Mouse (Mus musculus) testis, adult 2 months (tissue): ENCODE data around the gene Lhpp. TPM values are rescaled to one million over a fixed set of nuclear protein-coding genes. Genes with fewer than 3 reads are reported as not detected.

Experiments
- H3K27ac ChIP-seq: fragments of 200-500 bp; 2 replicates; pipeline ENCODE4 v1.5.1; 2012; ENCODE audit warnings: low read depth, low read length; ENCODE audit not compliant: control insufficient read depth, insufficient read depth
- H3K27me3 ChIP-seq: fragments of 200-500 bp; 2 replicates; pipeline ENCODE4 v1.6.1; 2012; ENCODE audit warnings: mild to moderate bottlenecking, low read length, moderate library complexity; ENCODE audit not compliant: control insufficient read depth, insufficient read depth
- H3K36me3 ChIP-seq: fragments of 200-500 bp; 2 replicates; pipeline ENCODE4 v1.6.1; 2012; ENCODE audit warnings: mild to moderate bottlenecking, low read length; ENCODE audit not compliant: control insufficient read depth, insufficient read depth
- H3K4me1 ChIP-seq: fragments of 200-500 bp; 2 replicates; pipeline ENCODE4 v1.6.1; 2012; ENCODE audit warnings: low read length; ENCODE audit not compliant: control insufficient read depth, insufficient read depth
- H3K4me3 ChIP-seq: fragments of 200-500 bp; 2 replicates; pipeline ENCODE4 v1.5.1; 2012; ENCODE audit warnings: low read depth, mild to moderate bottlenecking, low read length, moderate library complexity, mixed read lengths; ENCODE audit not compliant: control insufficient read depth
- CTCF ChIP-seq: fragments of 200-500 bp; IDR thresholded peaks from 2 replicates; pipeline ENCODE4 v1.5.1; 2012; ENCODE audit warnings: low read depth, mild to moderate bottlenecking, inconsistent platforms, low read length, moderate library complexity; ENCODE audit not compliant: control insufficient read depth, insufficient read depth, insufficient replicate concordance
- POLR2A ChIP-seq: fragments of 200-500 bp; IDR thresholded peaks from 2 replicates; pipeline ENCODE4 v1.6.1; 2012; ENCODE audit warnings: low read depth, mild to moderate bottlenecking, inconsistent platforms, low read length, moderate library complexity; ENCODE audit not compliant: control insufficient read depth
- polyA plus RNA-seq: library from polyadenylated mRNA; depleted of rRNA; stranded (reverse); fragments of >200 nt; gene quantifications from 2 replicates; pipeline ENCODE4 v1.2.3, GENCODE M21; 2012

Gene Lhpp
- polyA plus RNA-seq, 1 experiment = 7.3 TPM

DNA sequence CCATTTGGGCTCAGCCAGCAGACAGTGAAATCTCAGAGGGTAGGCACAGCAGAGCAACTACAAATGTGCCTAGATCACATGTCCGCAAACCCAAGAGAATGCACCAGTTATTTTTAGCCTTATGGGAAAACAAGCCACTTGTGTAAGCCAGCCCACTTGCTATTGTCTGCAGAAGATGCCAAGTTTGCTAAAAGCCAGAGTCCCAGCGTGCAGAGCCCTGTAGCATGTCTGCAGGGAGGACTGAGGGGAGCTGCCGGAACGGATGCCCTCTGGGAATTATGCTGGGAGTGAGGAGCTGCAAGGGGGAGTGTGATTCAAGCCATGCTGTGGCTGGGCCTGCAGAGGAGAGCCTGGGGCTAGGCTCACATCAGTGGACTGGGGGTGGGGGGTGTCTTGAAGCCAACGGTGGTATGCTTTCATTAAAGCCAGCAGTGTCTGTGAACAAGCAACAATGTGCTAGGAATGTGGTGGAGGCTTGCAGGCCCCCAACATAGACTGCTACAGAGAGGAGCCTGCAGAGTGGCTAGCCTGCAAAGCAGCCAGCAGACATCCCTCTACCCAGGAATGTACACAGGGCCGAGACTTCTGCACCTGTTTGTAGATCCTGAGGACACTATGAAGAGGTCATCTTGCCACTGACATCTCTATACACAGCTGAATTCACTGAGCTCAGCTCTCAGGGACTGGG is 103.9 kb downstream of the Lhpp start:
- peak overlapping the region; percentile 26; the same call in 1 of the 2 replicates for H3K27ac ChIP-seq
- TF ChIP-seq POLR2A = no peak
- no peak for TF ChIP-seq CTCF
- H3K4me3 ChIP-seq = no peak overlapping the region
- H3K4me1 ChIP-seq = peaks cover 4% of the 10 kb centered on the region; the same call in 1 of the 2 replicates
- H3K36me3 ChIP-seq = no peaks in the 10 kb centered on the region
- H3K27me3 ChIP-seq = no peaks in the 10 kb centered on the region

DNA sequence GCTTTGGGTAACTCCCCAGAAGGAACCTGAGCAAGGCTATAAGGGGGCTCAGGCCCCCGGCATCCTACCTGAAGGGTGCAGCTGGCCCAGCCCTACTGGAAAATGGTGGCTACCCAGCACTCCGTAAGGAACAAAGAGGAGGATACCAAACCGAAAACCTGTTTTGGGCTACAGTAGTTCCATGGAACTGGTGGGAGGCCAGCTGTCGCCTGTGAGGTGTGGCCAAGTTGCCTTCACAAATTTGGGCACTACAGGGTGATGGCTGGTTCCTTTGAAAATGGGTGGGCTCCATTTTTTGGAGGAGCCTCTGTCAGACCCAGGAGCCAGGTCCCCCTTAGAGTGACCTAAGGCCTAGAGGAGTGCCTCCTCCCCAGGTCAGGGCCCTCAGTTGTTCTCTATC is 104.8 kb downstream of the Lhpp start:
- peaks cover 4% of the 10 kb centered on the region; the same call in 1 of the 2 replicates for H3K4me1 ChIP-seq
- H3K27me3 ChIP-seq = no peaks in the 10 kb centered on the region
- H3K27ac ChIP-seq = no peak overlapping the region
- TF ChIP-seq POLR2A = no peak
- no peak for TF ChIP-seq CTCF
- no peak overlapping the region for H3K4me3 ChIP-seq
- H3K36me3 ChIP-seq = no peaks in the 10 kb centered on the region

DNA sequence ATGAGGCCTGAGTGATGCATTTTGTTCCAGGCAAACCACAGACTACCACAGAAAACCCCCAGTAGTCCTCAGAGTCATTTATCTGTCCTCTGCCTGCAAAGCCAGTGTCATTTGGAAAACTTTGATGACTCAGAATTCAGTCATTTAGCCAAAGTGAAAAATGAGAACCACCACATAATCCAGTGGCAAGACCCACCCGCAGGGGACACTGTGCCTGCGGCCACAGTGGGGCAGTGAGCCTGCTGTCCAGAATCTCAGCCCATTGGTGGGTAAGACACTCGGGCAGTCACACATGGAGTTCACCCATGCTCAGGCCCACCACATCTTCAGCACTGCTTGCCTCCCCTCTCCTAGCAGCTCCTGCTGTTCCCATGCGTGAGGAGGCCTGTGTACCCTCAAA is 109.1 kb downstream of the Lhpp start:
- Histone ChIP-seq H3K4me3 (no peak overlapping the region), H3K27ac (no peak overlapping the region), H3K27me3 (no peaks in the 10 kb centered on the region), H3K4me1 (no peaks in the 10 kb centered on the region), H3K36me3 (no peaks in the 10 kb centered on the region)
- TF ChIP-seq CTCF (no peak), POLR2A (no peak)

DNA sequence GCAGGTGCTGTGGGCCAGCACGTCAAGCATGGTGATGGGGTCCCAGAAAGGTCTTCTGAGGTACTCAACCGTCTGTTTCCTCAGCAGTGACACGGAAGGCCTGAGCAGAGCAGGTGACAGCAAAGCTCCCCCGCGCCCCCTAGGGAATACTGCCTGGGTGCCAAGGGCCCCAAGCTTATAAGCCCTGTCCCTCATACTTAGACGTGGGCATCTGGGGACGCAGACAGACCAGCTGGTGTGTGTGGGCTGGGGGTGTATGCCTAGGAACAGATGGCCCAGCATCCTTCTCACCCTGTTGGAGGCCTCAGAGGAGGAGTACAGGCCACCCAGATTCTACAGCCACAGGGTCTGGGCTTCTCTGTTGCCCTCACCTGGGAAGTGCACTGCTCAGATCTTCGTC is 110.1 kb downstream of the Lhpp start:
- H3K27ac ChIP-seq = no peak overlapping the region
- TF ChIP-seq CTCF (no peak), POLR2A (no peak)
- H3K36me3 ChIP-seq = no peaks in the 10 kb centered on the region
- no peaks in the 10 kb centered on the region for H3K4me1 ChIP-seq
- no peak overlapping the region for H3K4me3 ChIP-seq
- no peaks in the 10 kb centered on the region for H3K27me3 ChIP-seq

DNA sequence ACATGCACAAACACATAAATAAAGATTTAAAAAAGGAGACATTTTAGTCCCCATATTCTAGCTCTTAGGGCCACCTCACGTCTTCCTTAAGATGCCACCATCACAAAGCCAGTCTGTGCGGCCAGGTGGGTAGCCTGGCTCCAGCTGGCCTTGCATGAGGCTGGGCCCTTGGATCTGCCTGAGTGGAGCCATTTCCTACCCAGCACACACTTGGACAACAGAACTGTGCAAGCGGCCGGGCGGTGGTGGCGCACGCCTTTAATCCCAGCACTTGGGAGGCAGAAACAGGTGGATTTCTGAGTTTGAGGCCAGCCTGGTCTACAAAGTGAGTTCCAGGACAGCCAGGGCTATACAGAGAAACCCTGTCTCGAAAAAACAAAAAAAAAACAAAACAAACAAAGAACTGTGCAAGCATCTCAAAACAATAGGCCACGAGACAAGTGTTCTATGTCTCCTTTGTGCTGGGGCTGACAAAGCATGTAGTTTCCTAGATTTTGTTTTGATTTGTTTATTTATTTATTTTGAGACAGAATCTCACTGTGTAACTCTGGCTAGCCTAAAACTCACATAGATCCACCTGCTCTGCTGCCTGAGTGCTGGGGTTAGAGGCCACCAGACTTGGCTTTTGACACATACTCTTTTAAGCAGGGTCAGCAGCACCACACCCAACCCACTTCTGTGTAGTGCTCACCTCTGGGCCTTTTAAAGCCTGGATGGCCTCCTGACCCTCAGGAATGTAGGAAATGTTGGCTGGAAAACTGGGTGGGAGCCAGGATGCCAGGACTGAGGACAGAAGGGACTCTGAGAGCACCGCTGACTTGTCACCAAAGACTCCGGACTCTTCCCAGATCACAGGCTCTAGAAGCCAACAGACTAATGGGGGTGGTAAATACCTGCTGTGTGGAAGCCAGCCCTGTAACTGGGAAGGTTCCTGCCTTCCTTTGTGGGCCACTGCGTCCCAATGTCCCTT is 112.2 kb downstream of the Lhpp start:
- H3K27me3 ChIP-seq = no peaks in the 10 kb centered on the region
- no peaks in the 10 kb centered on the region for H3K36me3 ChIP-seq
- H3K4me1 ChIP-seq = no peaks in the 10 kb centered on the region
- H3K4me3 ChIP-seq = no peak overlapping the region
- TF ChIP-seq POLR2A = no peak
- no peak for TF ChIP-seq CTCF
- H3K27ac ChIP-seq = no peak overlapping the region

DNA sequence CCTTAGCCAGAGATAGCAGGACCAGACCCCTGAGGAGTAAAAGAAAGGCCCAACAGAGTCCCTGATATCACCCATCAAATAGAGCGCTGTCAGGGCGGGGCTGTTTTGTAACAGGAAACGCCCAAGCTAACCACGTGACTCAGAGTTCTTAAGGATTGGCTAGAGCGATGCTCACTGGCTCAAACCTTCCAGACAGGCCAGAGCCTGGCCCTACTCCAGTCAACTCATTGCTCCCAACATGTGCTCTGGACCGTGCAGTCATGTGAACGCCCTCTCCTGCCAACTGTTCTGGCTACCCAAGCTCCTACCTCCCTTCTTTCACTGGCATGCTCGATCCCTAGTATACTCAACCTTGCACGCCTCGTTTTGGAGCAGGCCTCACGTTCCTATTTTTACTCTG is 113.5 kb downstream of the Lhpp start:
- Histone ChIP-seq H3K4me1 (no peaks in the 10 kb centered on the region), H3K4me3 (no peak overlapping the region), H3K27me3 (no peaks in the 10 kb centered on the region), H3K36me3 (no peaks in the 10 kb centered on the region), H3K27ac (no peak overlapping the region)
- TF ChIP-seq POLR2A (no peak), CTCF (no peak)

DNA sequence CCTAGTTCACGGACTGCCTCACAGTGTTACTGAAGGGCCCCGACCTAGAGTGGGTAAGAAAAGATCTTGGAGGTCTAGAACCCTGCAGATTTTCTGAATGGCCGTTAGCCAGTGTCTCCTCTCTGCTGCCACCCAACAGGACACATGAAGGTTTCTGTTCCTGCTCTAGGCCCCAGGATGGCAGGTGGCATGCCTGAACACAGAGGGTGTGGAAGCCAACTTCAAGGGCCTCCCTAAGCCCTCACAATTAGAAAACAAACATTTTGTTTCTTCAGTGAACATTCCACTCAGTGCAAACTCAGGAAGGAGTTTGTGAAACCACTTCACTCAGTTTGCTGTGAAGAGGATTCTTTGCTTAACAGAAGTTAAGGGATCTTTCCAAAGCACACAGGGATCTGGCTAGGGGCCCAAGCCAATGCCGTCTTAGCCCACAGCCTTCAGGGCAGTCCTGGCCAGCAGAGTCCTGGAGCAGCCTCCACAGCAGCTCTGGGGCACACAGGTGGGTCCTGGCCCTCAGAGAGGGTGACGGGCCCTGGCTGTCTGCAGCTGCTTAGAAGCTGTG is 114.1 kb downstream of the Lhpp start:
- TF ChIP-seq POLR2A = no peak
- TF ChIP-seq CTCF = no peak
- H3K4me3 ChIP-seq = no peak overlapping the region
- H3K27me3 ChIP-seq = no peaks in the 10 kb centered on the region
- no peaks in the 10 kb centered on the region for H3K4me1 ChIP-seq
- H3K27ac ChIP-seq = no peak overlapping the region
- H3K36me3 ChIP-seq = no peaks in the 10 kb centered on the region
